ENCODE assay signal across 9 mouse cellular contexts in the genomic region with DNA sequence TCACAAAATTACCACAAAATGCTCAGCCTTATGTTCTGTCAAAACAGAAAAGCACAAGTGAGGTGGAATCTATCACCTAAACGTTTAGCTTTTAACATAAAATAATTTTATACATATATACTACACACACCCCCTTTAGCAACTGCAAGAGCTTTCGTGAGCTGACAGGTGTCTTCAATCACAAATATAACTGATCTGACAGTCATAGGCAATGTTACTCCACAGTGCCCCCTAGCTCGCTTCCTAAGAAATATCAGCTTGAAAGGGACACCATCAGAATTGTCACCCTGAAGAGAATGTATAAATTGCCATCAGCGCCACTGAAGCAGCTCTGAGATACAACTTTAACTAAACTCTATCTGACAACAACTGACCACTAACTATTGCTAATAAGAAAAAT. TPM values are rescaled to one million over a fixed set of nuclear protein-coding genes. Genes with fewer than 3 reads are reported as not detected.
A peak's percentile ranks its signal among the peaks of the same experiment; 100 is the strongest.
DNase-seq lines count a peak whose midpoint lies in the region; ATAC-seq and TF ChIP-seq lines count a peak whose summit lies in the region.
"Had no signal": no experiment of that assay in that cellular context is flagged by ENCODE, and none has a peak within 500 bp of the region (broad histone marks: within the 10 kb centered on the region; RNA-seq: fewer than 3 reads in every experiment).

No protein-coding gene starts in this region.

- peaks cover 0 to 34% of the 10 kb centered on the region in 2 experiments; a peak in 2 of 4 replicates for H3K36me3 ChIP-seq in MEL (ENCODE audit: control insufficient read depth in 1 of 2, insufficient read depth in 2 of 2, low read length in 2 of 2)
- no peaks in the 10 kb centered on the region for H3K36me3 ChIP-seq in forebrain, postnatal 0 days (ENCODE audit: insufficient read depth)
- H3K36me3 ChIP-seq in kidney, postnatal 0 days (ENCODE audit: insufficient read depth, low read length), result no peaks in the 10 kb centered on the region
- H3K36me3 ChIP-seq in liver, embryonic 16.5 days (ENCODE audit: control insufficient read depth, insufficient read depth), result no peaks in the 10 kb centered on the region
- H3K36me3 ChIP-seq in neural tube, embryonic 15.5 days, result no peaks in the 10 kb centered on the region

- H3K27me3 ChIP-seq in MEL (ENCODE audit: control insufficient read depth in 1 of 2, insufficient read depth in 2 of 2, low read length in 2 of 2), result no peaks in the 10 kb centered on the region
- no peaks in the 10 kb centered on the region for H3K27me3 ChIP-seq in forebrain, postnatal 0 days (ENCODE audit: insufficient read depth, low read length)
- H3K27me3 ChIP-seq in kidney, postnatal 0 days (ENCODE audit: insufficient read depth, low read length), result no peaks in the 10 kb centered on the region
- H3K27me3 ChIP-seq in liver, embryonic 16.5 days (ENCODE audit: control insufficient read depth, insufficient read depth, low read depth, low read length), result no peaks in the 10 kb centered on the region
- no peaks in the 10 kb centered on the region for H3K27me3 ChIP-seq in neural tube, embryonic 15.5 days (replicated peaks)

- ATAC-seq in forebrain, postnatal 0 days, result no peak
- ATAC-seq in kidney, postnatal 0 days (replicated peaks; ENCODE audit: low FRiP score, low read depth), result no peak
- ATAC-seq in liver, embryonic 16.5 days (ENCODE audit: low read depth), result no peak
- ATAC-seq in neural tube, embryonic 15.5 days (ENCODE audit: low FRiP score), result no peak

- DNase-seq in A20 (ENCODE audit: low read depth, low spot score) (peak; percentile 88), MEL (ENCODE audit: low read depth, low spot score) (peak; percentile 90)
- peak; percentile 60 for DNase-seq in cerebellum, adult 9-10 months
- DNase-seq in forebrain, postnatal 0 days, result peak; percentile 74
- peak; percentile 88 for DNase-seq in kidney, postnatal 0 days (ENCODE audit: low spot score)
- DNase-seq in thymus, postnatal 36 days, result peak; percentile 66 to 72

- TF ChIP-seq POLR2A in MEL (IDR thresholded peaks at IDR 0.05; ENCODE audit: control insufficient read depth in 1 of 2, insufficient read depth in 1 of 2, low read depth in 1 of 2, low read length in 2 of 2, poor library complexity in 1 of 2), result no peak

- H3K9me3 ChIP-seq in MEL (replicated peaks; ENCODE audit: insufficient read depth, low read length), result no peaks in the 10 kb centered on the region
- no peaks in the 10 kb centered on the region for H3K9me3 ChIP-seq in forebrain, postnatal 0 days (ENCODE audit: low read length)
- no peaks in the 10 kb centered on the region for H3K9me3 ChIP-seq in kidney, postnatal 0 days (replicated peaks; ENCODE audit: low read length)
- no peaks in the 10 kb centered on the region for H3K9me3 ChIP-seq in liver, embryonic 16.5 days (replicated peaks; ENCODE audit: control insufficient read depth, low read length)
- H3K9me3 ChIP-seq in neural tube, embryonic 15.5 days (replicated peaks), result no peaks in the 10 kb centered on the region

- peak overlapping the region; percentile 100 for H3K9ac ChIP-seq in MEL (ENCODE audit: control insufficient read depth, low read depth, low read length, poor library complexity, severe bottlenecking)
- no peak overlapping the region for H3K9ac ChIP-seq in forebrain, postnatal 0 days
- H3K9ac ChIP-seq in kidney, postnatal 0 days (ENCODE audit: low read depth, low read length), result no peak overlapping the region
- 0 out of 2 replicates have a peak overlapping the region, but pooled peaks have one; percentile 3 for H3K9ac ChIP-seq in liver, embryonic 16.5 days (ENCODE audit: low read depth, low read length)
- no peak overlapping the region for H3K9ac ChIP-seq in neural tube, embryonic 15.5 days (replicated peaks)

- peak; percentile 69 for TF ChIP-seq RAD21 in MEL (IDR thresholded peaks at IDR 0.05; ENCODE audit: low read depth, low read length)

- peaks cover 30% of the 10 kb centered on the region for H3K79me2 ChIP-seq in MEL (ENCODE audit: control insufficient read depth, insufficient read depth, low read length, poor library complexity)

- 3% methylated on average over 4 of the region's 4 CpGs for whole genome bisulfite sequencing in forebrain, postnatal 0 days
- 9% methylated on average over 4 of the region's 4 CpGs for WGBS in kidney, postnatal 0 days
- 5% methylated on average over 4 of the region's 4 CpGs for WGBS in liver, embryonic 16.5 days (ENCODE audit: insufficient replicate concordance)
- 4% methylated on average over 4 of the region's 4 CpGs for WGBS in neural tube, embryonic 15.5 days

- TF ChIP-seq CTCF in MEL (IDR thresholded peaks at IDR 0.05 in 2 of 3, conservative IDR thresholded peaks at IDR 0.05 in 1 of 3; ENCODE audit: control insufficient read depth in 1 of 3, insufficient read depth in 1 of 3, low read depth in 2 of 3, low read length in 3 of 3, poor library complexity in 1 of 3, severe bottlenecking in 1 of 3), result peak; percentile 28 to 79 (median 71); a peak in 5 of 6 replicates
- peak; percentile 78 for TF ChIP-seq CTCF in forebrain, postnatal 0 days (IDR thresholded peaks at IDR 0.05; ENCODE audit: low read depth)
- peak; percentile 79 for TF ChIP-seq CTCF in kidney, postnatal 0 days (IDR thresholded peaks at IDR 0.05; ENCODE audit: low read depth)

- no peak for TF ChIP-seq EP300 in MEL (IDR thresholded peaks at IDR 0.05; ENCODE audit: low read depth in 1 of 2, low read length in 2 of 2)

- peak overlapping the region in 1 of 2 experiments; percentile 94; a peak in 2 of 4 replicates for H3K4me3 ChIP-seq in MEL (ENCODE audit: control insufficient read depth in 1 of 2, insufficient read depth in 1 of 2, low read depth in 2 of 2, low read length in 2 of 2)
- peak overlapping the region; percentile 12; the same call in 1 of the 2 replicates for H3K4me3 ChIP-seq in forebrain, postnatal 0 days (ENCODE audit: low read depth, low read length)
- no peak overlapping the region for H3K4me3 ChIP-seq in kidney, postnatal 0 days (replicated peaks; ENCODE audit: low read depth, low read length)
- peak overlapping the region; percentile 37 for H3K4me3 ChIP-seq in liver, embryonic 16.5 days (ENCODE audit: low read depth, low read length)
- no peak overlapping the region for H3K4me3 ChIP-seq in neural tube, embryonic 15.5 days (replicated peaks)

- peaks cover 3 to 18% of the 10 kb centered on the region in 2 experiments for H3K4me1 ChIP-seq in MEL (ENCODE audit: control insufficient read depth in 1 of 2, insufficient read depth in 2 of 2, low read length in 2 of 2)
- peaks cover 3% of the 10 kb centered on the region; the same call in 1 of the 2 replicates for H3K4me1 ChIP-seq in forebrain, postnatal 0 days (ENCODE audit: insufficient read depth)
- peaks cover 3% of the 10 kb centered on the region; the same call in 1 of the 2 replicates for H3K4me1 ChIP-seq in kidney, postnatal 0 days (replicated peaks; ENCODE audit: insufficient read depth, low read length)
- peaks cover 13% of the 10 kb centered on the region for H3K4me1 ChIP-seq in liver, embryonic 16.5 days (ENCODE audit: control insufficient read depth, low read depth, low read length)
- H3K4me1 ChIP-seq in neural tube, embryonic 15.5 days, result peaks cover 18% of the 10 kb centered on the region

- no peak overlapping the region for H3K27ac ChIP-seq in MEL (ENCODE audit: control insufficient read depth, low read depth, low read length)
- H3K27ac ChIP-seq in forebrain, postnatal 0 days (ENCODE audit: low read depth, low read length), result no peak overlapping the region
- H3K27ac ChIP-seq in kidney, postnatal 0 days, result no peak overlapping the region
- no peak overlapping the region for H3K27ac ChIP-seq in liver, embryonic 16.5 days (ENCODE audit: low read length)
- no peak overlapping the region for H3K27ac ChIP-seq in neural tube, embryonic 15.5 days (replicated peaks)

- H3K4me2 ChIP-seq in forebrain, postnatal 0 days (ENCODE audit: low read depth), result peak overlapping the region; percentile 81
- H3K4me2 ChIP-seq in kidney, postnatal 0 days (ENCODE audit: low read length), result no peak overlapping the region
- H3K4me2 ChIP-seq in liver, embryonic 16.5 days (ENCODE audit: low read depth, low read length), result peak overlapping the region; percentile 83
- H3K4me2 ChIP-seq in neural tube, embryonic 15.5 days, result peak overlapping the region; percentile 69

TF ChIP-seq in MEL, 35 proteins besides CTCF, POLR2A, EP300 and RAD21 (continues in another document):
- TF ChIP-seq ZC3H11A (IDR thresholded peaks at IDR 0.05; ENCODE audit: low read depth, low read length), result peak; percentile 50; the same call in 1 of the 2 replicates
- no peak for TF ChIP-seq GATA1 (IDR thresholded peaks at IDR 0.05; ENCODE audit: low read depth, low read length)
- TF ChIP-seq MXI1 (IDR thresholded peaks at IDR 0.05; ENCODE audit: low read depth, low read length), result peak; percentile 77
- TF ChIP-seq SIN3A (IDR thresholded peaks at IDR 0.05; ENCODE audit: low read length), result peak; percentile 82
- TF ChIP-seq HCFC1 (IDR thresholded peaks at IDR 0.05; ENCODE audit: low read depth, low read length), result no peak
- TF ChIP-seq TCF12 (IDR thresholded peaks at IDR 0.05; ENCODE audit: low read depth, low read length), result no peak
- TF ChIP-seq CHD1 (IDR thresholded peaks at IDR 0.05; ENCODE audit: low read depth, low read length), result no peak
- TF ChIP-seq NELFE (IDR thresholded peaks at IDR 0.05; ENCODE audit: low read depth, low read length), result no peak
- peak; percentile 37; the same call in 1 of the 2 replicates for TF ChIP-seq ETS1 (IDR thresholded peaks at IDR 0.05; ENCODE audit: low read depth, low read length)
- TF ChIP-seq SMC3 (IDR thresholded peaks at IDR 0.05; ENCODE audit: low read depth, low read length), result peak; percentile 77
- TF ChIP-seq USF1 (IDR thresholded peaks at IDR 0.05; ENCODE audit: low read depth, low read length), result no peak

RNA-seq across cellular contexts. Expression of a gene that starts 2.0 kb away (rescaled TPM):
- 7.5 and 11.0 TPM in 2 replicates for total RNA-seq in MEL (2012; rRNA removed)
- polyA plus RNA-seq in MEL (2012; ENCODE audit: insufficient read depth in 1 of 2, insufficient read length in 2 of 2, low read depth in 1 of 2, low replicate concordance in 2 of 2, missing spikeins in 1 of 2), result 10 to 100 TPM in 1 of 2 experiments, not detected in 1; 12.1 TPM
- total RNA-seq in forebrain, postnatal 0 days (2014; rRNA removed), result 36.7 and 38.2 TPM in 2 replicates
- 15.9 and 20.5 TPM in 2 replicates for polyA plus RNA-seq in forebrain, postnatal 0 days (2015; fragmentation: Nextera tagmentation; extraction: Ambion mirVana)
- polyA plus RNA-seq in kidney, postnatal 0 days (2015; fragmentation: Nextera tagmentation; extraction: Ambion mirVana), result 11.8 and 12.5 TPM in 2 replicates
- 8.3 and 10.8 TPM in 2 replicates for polyA plus RNA-seq in liver, embryonic 16.5 days (2015; fragmentation: Nextera tagmentation; extraction: Ambion mirVana)
- polyA plus RNA-seq in neural tube, embryonic 15.5 days (2015; fragmentation: Nextera tagmentation; extraction: Ambion mirVana), result 14.9 and 19.4 TPM in 2 replicates

RNA-seq across cellular contexts. Expression of a gene that starts 53.9 kb away (rescaled TPM):
- total RNA-seq in MEL (2012; rRNA removed), result not detected in 2 replicates
- polyA plus RNA-seq in MEL (2012; ENCODE audit: insufficient read depth in 1 of 2, insufficient read length in 2 of 2, low read depth in 1 of 2, low replicate concordance in 2 of 2, missing spikeins in 1 of 2), result not detected
- not detected in 2 replicates for total RNA-seq in forebrain, postnatal 0 days (2014; rRNA removed)
- not detected in 2 replicates for polyA plus RNA-seq in forebrain, postnatal 0 days (2015; fragmentation: Nextera tagmentation; extraction: Ambion mirVana)
- polyA plus RNA-seq in kidney, postnatal 0 days (2015; fragmentation: Nextera tagmentation; extraction: Ambion mirVana), result not detected in 2 replicates
- not detected in 2 replicates for polyA plus RNA-seq in liver, embryonic 16.5 days (2015; fragmentation: Nextera tagmentation; extraction: Ambion mirVana)
- not detected in 2 replicates for polyA plus RNA-seq in neural tube, embryonic 15.5 days (2015; fragmentation: Nextera tagmentation; extraction: Ambion mirVana)
- total RNA-seq: left cerebral cortex, adult 8-10 months had no signal

Comparison
In these comparisons a context has a peak if more than half of its experiments do, and no peak if none do; other contexts are left out.
1. H3K4me3 ChIP-seq: peak in forebrain, postnatal 0 days (single experiment) and liver, embryonic 16.5 days (single experiment); none in kidney, postnatal 0 days (single experiment) and neural tube, embryonic 15.5 days (single experiment).
2. H3K9ac ChIP-seq: peak in MEL (single experiment) and liver, embryonic 16.5 days (single experiment); none in forebrain, postnatal 0 days (single experiment), kidney, postnatal 0 days (single experiment) and neural tube, embryonic 15.5 days (single experiment).
3. Peak in every context shown above with its lines, with median percentiles within 50 percentile points of each other: DNase-seq and CTCF ChIP-seq.